Mouse (Mus musculus) adrenal gland, postnatal 36 days (tissue): ENCODE results near the gene Tead2. TPM values are rescaled to one million over a fixed set of nuclear protein-coding genes. Genes with fewer than 3 reads are reported as not detected.
A peak's percentile ranks its signal among the peaks of the same experiment; 100 is the strongest.
"Not testable (repeated sequence)": the region's sequence is repeated elsewhere in the genome, so short reads cannot be mapped to it uniquely, and the experiment has no call there.

Experiments
- DNase-seq, 2 experiments: peaks; one replicate each; pipeline ENCODE4 v3.0.0; 2021; ENCODE audit warnings: mixed read lengths in 1 of 2
- long read RNA-seq, 2 experiments: library from polyadenylated mRNA; stranded (forward); transcript quantifications; one replicate each; pipeline ENCODE4 v2.0.0; 2021; ENCODE audit warnings: borderline sequencing depth in 2 of 2
- total RNA-seq, 2 experiments: library from RNA; stranded (reverse); gene quantifications; 2 replicates each; pipeline ENCODE4 v1.2.3; 2021

The Tead2 gene
- 10 to 100 TPM; 10.6 to 15.3 TPM for total RNA-seq
- long read RNA-seq, experiment 1, partial matches to known transcripts, result 0 of 12 reads
- long read RNA-seq, experiment 1, other reads (novel, unspliced or antisense), result 5 of 12 reads
- long read RNA-seq, experiment 2, partial matches to known transcripts, result 0 of 2 reads
- long read RNA-seq, experiment 2, other reads (novel, unspliced or antisense), result 1 of 2 reads

DNA sequence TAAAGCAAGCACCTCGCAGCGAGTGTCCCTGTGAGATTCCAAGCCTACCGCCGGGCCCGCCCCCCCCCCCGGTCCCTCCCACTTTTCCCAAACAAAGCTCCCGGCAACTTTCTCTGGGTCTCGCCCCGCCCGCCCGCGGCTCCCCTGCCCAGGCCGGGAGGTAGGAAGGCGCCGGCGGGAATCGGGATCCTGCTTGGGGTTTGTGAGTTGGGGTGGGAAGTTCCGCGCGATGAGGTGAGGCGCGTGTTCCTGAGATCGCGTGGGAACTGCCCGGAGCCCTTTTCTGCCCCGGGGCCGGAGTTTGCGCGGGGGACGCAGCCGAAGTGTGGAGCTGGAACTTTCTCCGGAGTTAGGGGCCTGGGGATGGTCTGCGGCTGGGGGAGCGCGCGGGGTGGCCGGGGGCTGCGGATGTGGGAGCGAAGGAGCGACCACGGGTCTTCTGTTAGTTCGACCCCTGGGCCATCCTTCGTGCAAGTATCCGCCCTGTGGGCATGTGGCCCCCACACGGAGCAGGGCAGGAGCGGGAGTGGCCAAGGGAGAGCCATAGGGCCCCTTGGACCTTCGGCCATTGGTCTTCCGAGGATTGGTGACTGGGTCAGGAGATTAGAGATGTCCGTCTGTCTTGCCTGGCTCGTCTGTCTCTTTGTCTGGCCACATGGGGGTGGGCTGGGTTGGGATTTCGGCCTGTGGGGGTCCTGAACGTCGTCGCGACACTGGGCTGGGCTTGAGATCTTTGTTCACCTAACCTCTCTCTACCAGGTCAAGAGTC, at the start of gene Tead2:
Gene Tead2 (plus strand): TSS at position 81 of the 769 bp plus-strand sequence.
- peak; percentile 60 to 75 for DNase-seq

DNA sequence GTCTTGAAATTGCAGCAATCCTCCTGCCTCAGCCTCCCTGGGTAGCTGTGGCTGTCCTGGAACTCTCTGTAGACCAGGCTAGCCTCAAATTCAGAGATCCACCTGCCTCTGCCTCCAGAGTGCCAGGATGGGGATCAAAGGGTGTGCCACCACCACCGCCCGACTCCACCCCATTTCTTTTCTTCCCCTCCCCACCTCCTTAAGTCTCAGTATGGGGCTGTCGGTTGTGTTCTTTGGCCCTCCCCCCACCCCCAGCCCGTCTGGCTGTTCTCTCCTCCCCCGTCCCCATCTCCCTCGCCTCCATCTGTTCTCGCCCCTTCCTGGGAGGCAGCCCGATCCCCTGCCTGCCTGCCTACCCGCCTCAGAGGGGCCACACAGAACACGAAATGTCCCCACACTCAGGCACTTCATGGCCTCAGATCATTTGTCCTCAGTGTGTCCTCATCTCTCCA, 48.6 kb upstream of the Tead2 start:
- DNase-seq, result no peak

DNA sequence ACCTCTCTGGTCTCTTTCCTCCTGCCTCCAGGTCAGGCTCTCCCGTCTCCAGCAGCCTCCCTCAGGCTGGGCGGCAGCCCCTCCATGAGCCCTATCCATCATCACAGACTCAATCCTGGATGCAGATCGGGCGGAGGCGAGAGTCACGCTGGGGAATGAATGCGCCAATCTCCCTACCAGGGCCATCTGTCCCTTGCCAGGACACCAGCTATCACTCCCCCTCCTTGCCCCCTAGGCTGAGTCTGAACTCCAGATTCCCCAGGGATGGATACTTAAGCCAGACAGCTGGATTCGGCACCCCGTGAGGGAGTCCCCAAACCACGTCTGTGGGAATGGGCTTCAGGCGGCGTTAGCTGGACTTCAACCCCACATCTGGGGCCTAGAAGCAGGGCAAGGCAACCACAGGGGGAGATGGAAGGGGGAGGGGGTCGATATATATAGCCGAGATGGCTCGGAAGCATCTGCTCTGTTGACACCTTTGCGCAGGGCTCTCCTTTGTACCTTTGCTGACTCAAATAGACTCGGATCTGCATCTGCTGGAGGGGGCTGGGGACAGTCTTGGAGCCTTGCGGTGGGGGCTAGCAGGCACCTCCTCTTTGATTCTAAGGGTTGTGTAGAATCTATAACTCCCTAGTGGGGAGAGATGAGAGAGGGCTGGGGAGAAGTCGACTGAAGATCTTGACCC, 47.6 kb upstream of the Tead2 start:
- no peak for DNase-seq

DNA sequence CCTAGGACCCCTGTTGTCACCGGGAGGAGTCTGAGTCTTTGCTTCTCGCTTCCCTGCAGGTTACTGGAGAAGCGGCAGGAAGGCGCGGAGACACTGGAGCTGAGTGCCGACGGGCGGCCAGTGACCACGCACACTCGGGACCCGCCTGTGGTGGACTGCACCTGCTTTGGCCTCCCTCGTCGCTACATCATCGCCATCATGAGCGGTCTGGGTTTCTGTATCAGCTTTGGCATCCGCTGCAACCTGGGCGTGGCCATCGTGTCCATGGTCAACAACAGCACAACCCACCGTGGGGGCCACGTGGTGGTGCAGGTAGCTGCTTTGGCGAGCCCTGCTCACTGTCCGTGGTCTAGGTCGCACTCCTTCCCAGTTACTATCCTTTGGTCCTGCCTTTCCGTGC, 46.9 kb upstream of the Tead2 start:
- DNase-seq, result no peak

DNA sequence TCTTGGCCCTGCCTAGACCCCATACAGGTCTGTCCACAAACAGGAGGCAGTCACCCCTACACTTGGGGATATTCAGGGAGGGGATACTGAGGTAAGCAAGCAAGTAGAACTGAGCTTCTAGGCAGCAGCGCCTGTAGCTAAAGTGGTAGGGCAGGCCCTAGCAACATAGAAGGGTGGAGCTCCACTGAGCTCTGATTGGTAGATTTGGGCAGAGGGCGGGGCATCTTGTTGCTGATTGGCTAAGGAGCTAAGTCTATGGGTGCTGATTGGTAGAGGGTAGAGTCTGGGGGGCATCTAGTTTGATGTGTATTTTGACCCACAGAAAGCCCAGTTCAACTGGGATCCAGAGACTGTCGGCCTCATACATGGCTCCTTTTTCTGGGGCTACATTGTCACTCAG, 46.1 kb upstream of the Tead2 start:
- peak in 1 of 2 experiments; percentile 26 for DNase-seq

DNA sequence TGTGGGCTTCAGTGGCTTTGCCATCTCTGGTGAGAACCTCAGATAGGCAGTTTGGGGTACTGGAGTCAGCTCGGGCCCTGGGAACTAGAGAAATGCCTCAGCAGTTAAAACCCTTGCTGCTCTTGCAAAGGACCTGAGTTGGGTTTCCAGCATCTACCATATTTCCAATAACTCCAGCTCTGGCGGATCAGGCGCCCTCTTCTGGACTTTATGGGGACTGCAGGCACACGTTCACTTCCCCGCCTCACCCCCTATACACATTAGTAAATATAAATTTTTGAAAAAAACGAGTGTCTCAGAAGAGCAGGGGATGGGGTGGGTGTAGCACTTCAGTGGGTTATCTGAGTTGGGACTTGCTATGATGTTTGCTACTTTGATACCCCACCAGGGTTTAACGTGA, 42.6 kb upstream of the Tead2 start:
- peak in 1 of 2 experiments; percentile 25 for DNase-seq

DNA sequence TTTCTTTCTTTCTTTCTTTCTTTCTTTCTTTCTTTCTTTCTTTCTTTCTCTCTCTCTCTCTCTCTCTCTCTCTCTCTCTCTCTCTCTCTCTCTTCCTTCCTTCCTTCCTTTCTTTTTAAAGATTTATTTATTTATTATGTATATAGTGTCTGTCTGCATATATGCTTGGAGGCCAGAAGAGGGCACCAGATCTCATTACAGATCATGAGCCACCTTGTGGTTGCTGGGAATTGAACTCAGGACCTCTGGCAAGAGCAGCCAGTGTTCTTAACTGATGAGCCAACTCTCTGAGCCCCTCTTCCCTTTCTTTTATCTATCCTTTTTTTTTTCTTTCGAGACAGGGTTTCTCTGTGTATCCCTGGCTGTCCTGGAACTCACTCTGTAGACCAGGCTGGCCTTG, 41.8 kb upstream of the Tead2 start:
- not testable (repeated sequence) for DNase-seq

DNA sequence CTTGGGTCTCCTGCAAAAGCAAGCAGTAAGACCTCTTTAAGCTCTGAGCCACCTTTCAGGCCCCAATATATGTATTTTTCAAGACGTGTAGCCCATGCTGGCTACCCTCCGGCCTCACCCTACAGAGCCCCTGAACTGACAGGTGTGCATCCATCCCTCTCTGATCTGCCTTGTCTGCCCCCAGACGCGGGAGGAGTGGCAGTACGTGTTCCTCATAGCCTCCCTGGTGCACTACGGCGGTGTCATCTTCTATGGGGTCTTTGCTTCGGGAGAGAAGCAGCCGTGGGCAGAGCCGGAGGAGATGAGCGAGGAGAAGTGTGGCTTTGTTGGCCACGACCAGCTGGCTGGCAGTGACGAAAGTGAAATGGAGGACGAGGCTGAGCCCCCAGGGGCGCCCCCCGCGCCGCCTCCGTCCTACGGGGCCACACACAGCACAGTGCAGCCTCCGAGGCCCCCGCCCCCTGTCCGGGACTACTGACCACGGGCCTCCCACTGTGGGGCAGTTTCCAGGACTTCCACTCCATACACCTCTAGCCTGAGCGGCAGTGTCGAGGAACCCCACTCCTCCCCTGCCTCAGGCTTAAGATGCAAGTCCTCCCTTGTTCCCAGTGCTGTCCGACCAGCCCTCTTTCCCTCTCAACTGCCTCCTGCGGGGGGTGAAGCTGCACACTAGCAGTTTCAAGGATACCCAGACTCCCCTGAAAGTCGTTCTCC, 40.8 kb upstream of the Tead2 start:
- DNase-seq, result no peak

DNA sequence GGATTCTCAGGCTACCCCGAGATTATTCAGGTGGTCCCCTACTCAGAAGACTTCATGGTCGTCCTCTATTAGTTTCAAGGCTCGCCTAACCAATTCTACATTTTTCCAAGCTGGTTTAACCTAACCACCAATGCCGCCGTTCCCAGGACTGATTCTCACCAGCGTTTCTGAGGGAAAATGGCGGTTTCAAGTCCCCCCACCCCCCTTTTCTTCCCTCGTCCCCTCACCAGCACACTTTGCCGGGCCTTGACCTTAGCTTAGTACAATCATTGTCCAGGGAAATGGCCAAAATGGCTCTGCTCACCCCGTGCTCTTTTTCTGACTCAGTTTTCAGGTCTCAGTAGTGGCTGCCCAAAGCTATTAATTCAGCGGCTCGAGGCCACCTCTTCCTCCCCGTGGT, 40.2 kb upstream of the Tead2 start:
- DNase-seq, result no peak

DNA sequence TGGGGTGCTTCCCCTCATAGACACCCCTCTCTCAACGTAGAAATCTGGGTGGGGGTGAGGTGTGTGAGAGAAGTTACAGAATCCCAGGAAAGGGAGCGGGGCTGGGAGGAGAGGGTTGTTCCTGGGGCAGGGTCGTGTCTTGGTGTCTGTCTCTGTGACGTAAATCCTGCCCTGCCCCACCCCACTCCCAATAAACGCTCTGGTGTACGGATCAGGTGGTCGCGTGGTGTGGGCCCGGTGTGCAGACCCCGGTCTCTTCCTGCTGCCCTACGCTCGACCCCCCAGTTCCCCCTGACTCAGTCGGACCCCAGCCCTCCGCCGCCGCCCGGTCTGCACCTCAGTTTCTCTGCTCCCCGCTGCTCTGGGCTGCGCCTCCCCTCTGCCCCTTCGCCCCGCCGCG, 39.6 kb upstream of the Tead2 start:
- no peak for DNase-seq

DNA sequence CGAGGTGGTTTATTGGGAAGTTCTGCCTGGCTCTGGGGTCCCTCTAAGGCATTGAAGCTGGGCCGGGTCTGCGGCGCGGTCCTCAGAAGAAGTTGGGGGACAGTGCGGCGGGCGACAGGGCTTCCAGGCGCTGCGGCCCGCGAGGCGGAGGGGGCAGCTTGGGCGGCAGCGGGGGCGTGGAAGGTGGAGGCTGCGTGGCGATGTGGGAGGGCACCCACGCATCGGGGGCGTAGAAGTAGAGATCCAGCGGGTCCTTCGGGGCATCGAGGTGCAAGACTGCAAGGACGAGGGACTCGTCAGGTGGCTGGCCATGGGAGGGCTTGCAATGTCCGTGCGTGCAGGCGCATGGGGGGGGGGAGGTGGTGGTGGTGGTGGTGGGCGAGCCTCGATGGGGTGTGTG, 39.2 kb upstream of the Tead2 start:
- no peak for DNase-seq

DNA sequence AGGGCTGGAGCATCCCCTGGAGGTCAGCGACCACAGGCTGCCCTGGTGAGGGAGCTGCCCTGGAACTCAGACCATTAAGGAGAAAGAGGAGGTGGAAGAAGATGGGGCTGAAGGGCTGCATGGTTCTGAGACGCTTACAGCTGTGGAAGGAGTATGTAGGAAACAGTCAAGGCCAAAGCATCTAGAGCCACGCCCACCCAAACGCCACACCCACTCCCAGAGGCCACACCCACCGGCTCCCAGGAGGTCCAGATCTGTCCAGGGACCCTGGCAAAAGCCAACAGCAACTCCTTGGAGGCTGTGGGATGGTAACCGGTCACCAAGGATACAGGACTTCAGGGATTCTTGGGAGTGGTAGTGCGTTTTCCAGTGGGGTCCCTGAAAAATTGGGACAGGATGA, 37.0 kb upstream of the Tead2 start:
- DNase-seq, result no peak

DNA sequence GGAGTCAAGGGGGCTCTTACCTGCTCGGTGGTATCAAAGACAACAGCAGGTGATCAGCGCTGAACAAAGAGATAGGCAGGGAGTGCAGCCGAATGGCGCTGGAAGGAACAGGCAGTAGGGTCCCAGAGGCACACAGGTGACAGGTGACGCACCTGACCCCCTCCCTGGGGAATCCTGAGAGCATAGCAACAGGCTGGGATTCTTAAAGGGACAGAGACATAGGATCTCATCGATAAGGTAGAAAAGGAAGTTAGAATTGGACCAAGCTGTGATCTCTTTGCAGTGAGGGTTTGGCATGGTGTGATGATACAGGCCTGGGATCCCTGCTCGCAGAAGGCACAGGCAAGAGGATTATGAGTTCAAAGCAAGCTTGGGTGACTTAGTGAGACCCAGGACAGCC, 36.1 kb upstream of the Tead2 start, which contains the start of gene Gfy:
Gene Gfy (minus strand): TSS at position 101 of the 400 bp plus-strand sequence.
- DNase-seq, result no peak

DNA sequence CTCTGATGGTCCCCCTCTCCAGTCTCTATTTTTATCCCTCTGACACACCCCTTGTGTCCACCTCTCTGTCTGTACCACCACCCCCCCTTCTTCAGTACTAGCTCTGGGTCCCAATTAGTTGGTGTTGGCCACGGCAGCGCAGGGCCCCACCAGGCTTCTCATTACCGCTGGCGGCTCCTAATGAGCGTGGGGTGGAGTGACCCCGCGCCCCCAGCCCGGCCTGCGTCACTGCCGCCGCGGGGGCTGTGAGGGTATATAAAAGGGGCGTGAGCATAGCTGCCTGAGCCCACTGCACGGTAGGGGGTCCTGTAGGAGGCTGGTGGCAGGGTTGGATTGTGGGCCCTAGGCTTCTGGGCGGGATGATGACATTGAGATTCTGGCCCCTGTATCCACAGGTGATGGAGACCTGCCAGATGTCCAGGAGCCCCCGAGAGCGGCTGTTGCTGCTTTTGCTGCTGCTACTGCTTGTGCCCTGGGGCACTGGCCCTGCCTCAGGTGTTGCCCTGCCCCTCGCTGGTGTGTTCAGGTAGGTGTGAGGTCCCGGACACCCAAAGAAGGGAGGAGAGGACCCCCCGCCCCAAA, 34.6 kb upstream of the Tead2 start, which contains the start of gene Pth2:
Gene Pth2 (plus strand): TSS at position 100 of the 582 bp plus-strand sequence.
- no peak for DNase-seq

DNA sequence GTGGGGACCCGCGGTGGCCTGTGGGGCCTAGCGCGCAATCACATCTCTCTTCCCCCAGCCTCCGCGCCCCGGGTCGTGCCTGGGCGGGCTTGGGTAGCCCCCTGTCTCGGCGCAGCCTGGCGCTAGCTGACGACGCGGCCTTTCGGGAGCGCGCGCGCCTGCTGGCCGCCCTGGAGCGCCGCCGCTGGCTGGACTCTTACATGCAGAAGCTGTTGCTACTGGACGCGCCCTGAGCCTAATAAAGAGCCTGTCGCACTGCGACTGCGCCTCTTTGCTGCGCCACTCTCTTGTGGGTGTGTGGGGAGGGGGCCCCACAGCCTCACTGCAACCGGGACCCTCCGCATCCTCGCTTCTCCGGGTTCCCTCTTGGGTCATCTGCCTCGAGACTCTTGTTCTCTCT, 34.0 kb upstream of the Tead2 start:
- DNase-seq, result peak in 1 of 2 experiments; percentile 22

DNA sequence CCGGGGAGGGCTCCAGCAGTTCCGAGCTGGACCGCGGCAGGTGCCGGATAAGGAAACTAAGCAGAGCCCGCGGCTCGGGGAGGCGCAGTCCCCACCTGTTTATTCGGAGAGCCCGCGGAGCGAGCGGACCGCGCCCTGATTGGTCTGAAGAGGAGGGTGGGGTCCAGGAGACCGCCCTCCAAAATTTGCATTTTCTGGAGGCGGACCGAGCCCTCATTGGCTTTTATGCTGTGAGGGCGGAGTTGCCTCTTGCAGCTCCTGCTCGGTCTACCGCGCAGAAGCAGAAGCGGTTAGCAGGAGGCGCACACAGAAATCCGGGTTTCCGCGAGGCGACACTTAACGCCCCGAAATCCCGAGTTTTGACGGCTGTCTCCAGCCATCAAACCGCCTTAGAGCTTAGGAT, 33.4 kb upstream of the Tead2 start:
- DNase-seq, result peak; percentile 93

DNA sequence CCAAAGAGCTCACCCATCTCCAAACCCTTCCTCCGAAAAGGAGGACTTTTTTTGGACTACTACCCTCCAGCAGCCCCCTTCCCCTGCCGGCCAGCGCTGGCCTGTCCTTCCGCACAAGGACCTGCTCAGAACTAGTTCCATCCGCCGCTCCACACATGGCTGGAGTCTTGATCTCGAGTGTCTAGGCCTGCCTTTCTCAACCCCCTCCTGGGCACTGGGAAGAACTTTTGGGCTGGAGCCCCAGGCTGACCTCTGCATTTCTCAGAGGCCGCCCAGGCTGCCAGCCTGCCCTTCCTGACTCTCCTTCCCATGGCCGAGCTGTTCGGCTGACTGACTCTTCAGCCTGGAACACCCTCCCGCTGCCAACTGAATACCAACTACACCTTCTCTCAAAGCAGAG, 32.9 kb upstream of the Tead2 start:
- DNase-seq, result no peak

DNA sequence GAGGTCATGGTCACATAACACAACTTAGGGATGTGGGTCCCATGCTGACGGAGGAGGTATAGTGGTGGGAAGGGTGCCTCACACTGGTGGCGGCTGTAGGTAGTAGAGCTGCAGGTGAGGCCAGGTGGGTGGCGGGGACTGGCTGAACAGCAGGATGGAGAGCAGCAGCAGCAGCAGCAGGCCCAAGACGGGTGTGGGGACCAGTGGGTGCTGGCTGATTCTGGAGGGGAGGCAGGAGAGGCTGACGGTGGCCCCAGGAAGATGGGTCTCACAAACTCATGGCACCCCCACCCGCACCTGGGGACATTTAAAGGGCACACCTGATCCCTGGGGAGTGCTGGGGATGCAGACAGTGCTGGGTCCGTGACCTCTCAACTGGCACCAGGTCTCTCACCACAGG, 31.9 kb upstream of the Tead2 start:
- DNase-seq, result no peak

DNA sequence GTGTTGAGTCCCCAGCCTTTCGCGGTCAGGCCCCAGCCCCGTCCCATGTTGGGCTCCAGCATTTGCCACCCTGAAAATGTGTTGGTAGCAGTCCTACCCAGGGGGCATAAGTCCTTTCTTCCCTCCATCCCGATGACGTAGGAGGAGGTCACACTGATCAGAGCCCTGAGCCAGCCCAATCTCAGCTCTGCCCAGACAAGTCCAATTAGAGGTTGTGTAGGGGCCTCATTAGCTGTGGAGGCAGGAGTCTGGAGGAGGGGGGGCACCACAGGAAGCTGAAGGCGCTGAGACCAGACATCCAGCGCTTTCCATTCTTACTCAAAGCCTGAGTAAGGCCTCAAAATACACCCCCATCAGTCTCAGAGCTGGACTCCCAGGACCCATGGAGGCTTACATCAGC, 29.6 kb upstream of the Tead2 start:
- no peak for DNase-seq

DNA sequence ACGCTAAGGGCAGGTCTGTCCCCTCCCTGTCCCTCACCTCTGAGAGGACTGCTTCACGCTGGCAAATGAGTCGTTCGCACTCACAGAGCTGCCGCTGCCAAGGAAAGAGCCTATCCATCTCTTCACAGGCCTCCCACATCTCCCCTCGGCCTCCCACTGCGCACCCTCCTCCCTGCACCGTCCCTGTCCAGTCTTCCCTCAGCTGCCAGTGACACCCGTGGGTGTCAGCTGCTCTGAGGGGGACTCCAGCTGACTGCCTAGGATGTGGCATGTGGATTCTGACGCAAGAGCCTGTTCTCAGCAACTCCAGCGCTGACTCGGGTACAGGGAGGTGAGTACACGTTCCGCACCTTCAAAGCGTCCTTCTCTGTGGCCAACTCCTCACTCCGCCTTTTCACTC, 26.0 kb upstream of the Tead2 start:
- DNase-seq, result no peak

DNA sequence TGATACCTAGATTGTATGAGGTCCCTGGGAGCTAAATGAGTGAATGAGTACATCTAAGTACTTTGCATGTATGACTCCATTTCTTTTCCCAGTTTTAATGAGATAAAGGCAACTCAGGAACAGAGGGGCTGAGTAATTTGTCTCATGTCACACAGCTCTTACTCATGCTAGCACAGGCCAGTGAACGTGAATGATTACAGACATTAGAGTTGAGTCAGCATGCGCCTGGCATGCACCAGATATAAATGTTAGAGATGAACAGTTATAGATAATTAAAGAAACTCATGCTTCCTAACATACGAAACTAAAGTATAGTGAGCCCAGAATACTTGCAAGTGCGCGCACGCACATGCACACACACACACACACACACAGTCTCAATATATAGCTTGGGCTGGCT, 25.4 kb upstream of the Tead2 start:
- DNase-seq, result no peak

DNA sequence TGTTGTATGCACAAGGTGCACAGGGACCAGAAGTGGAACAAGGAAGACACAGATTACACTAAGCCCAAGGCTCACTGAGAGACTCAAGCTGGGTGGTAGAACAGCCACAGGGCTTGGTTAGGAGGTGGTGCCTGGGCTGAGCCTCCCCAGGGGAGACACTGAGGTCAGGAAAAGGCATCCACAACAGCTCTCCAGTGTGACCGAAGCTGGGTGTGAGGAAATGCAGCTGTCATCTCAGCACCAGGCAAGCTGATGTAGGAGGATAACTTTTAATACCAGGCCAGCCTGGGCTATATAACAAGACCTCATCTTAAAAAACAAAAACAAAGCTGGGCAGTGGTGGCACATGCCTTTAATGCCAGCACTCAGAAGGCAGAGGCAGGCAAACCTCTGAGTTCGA, 24.4 kb upstream of the Tead2 start:
- no peak for DNase-seq
